Mouse (Mus musculus): ENCODE data around the gene Jmy.
A peak's percentile ranks its signal among the peaks of the same experiment; 100 is the strongest.
"Not testable (repeated sequence)": the region's sequence is repeated elsewhere in the genome, so short reads cannot be mapped to it uniquely, and the experiment has no call there.

The Jmy gene

DNA sequence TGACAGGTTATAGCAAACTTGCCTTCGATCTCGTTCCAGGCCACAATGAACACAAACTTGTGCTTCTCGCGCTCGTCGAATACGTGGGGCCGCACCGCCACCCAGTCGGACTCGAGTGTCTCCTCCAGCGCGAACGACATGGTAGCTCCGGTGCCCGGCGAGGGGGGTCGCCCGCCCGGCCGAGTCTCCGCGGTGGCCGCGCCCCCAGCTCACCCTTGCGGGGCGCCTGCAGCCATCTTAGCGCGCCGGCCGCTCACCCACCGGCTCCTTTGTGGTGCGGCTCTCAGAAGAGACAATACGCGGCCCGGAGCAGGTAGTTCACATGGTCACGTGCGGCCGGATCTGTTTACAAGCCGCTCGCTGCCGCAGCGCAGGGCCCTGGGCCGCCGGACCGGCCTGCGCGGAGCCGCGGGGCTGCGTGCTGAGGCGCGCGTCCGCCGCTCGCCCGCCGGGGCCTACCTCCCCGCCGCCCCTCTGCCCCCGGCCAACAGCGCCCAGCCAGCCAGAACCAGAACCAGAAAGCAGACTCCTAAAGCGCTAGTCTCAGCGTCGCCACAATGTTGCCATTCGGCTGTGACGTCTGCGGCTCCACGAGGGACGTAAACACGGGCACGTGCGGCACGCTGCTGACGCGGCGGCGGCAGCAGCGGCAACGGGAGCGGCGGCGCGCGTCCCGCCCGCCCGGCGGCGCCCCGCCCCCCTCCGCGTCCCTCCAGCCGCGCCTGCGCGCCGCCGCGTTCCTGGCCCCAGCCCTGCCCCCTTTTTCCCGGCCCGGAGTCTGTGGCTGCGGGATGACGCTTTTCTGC, at the start of gene Jmy:
TSS of gene Jmy (minus strand) at position 642 of the 806 bp plus-strand sequence.
- DNase-seq (ENCODE audit: low read depth, low spot score) = peak; percentile 93

DNA sequence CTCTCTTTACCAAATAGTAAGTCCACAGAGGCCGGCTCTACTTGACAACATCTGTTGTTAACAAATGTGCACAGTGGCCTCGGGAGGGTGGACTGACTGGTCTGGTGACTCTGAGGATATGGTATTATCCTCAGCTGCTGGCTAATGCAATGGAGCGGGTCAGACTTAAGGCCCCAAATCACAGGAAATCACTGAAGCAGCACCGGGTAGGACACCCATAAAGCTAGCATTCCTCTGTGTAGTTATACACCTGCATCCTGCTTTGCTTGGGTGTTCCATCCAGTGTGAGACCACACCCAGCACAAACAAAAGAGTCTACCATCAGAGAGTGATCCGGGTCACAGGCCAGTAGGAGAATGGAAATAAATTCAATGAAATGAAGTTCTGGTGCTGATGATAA, 48.0 kb upstream of the Jmy start:
- DNase-seq (ENCODE audit: low read depth, low spot score) = peak; percentile 24

DNA sequence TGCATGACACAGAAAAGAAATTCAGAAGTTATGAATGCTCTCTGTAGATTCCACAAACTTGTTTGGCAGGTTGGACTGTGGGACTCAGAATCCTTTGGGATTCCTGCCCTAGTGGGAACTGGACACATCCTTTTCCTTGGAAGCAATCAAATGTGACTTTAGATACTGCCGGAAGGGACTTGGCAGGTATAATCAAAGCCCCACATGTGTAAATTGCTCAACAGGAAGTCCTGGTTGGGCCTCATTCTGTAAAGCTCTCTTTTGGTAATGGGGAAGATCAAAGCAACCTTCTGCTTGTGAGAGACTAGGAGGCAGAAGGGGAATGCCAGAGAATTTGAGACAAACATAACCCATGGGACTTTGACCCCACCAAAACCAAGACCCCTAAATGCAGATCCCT, 46.4 kb upstream of the Jmy start:
- DNase-seq (ENCODE audit: low read depth, low spot score) = no peak

DNA sequence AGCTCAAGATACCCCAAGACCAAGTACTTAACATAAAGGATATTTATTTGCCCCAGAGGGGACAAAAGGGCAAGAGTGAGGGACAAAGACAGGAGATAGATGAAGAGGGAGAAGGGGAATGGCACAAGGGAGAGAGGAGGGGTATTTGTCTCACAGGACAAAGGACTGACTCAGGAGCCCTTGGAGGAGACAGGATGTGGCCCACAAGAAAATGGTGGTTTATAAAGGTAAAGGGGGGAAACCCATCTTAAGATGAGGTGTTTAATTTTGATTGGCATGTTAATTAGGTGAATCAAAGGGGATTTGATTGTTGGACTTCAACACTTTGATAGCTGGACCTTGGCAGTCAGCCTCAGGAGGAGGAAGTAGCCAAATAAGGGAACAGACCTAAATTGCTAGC, 44.7 kb upstream of the Jmy start:
- no peak for DNase-seq (ENCODE audit: low read depth, low spot score)

DNA sequence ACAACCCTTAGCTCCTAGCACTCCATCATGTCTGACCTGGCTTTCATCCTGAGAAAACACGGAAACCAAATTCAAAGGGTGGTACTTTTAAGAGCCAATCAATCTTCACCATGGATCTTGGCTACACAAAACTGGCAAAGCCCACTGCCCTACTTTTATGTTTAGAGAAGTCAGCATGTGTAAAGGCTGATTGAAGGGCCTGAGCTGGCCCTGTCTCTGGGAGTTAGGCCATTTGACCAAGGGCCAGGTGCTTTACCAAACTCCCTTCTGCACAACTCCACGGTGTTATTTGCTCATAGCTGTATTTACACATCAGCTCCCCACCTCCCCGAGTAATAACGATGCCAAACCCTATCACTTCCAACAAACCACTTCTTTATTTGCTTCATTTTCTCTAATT, 39.7 kb upstream of the Jmy start:
- DNase-seq (ENCODE audit: low read depth, low spot score) = no peak

DNA sequence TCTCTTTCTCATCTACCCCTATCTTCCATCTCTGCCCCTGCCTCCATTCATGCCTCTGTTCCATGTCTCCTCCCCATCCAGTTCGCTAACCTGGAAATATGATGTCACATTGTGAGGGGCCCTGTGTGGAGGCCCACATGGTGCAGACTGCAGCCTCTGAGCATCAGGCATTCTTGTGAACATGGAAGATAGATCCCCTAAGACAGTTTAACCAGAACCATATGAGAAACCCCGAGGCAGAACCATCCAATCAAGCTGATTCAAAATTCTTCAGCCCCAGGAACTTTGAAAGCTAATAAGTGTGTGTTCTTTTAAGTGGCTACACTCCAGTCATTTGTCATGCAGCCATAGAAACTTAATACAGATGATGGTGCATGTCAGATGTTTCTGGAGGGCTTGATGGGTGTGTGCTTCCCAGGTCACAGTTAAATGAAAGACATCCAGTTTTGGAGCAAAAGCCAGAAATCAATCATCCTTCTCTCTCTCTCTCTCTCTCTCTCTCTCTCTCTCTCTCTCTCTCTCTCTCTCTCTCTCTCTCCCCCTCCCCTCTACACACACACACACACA, 19.2 kb upstream of the Jmy start:
- no peak for DNase-seq (ENCODE audit: low read depth, low spot score)

DNA sequence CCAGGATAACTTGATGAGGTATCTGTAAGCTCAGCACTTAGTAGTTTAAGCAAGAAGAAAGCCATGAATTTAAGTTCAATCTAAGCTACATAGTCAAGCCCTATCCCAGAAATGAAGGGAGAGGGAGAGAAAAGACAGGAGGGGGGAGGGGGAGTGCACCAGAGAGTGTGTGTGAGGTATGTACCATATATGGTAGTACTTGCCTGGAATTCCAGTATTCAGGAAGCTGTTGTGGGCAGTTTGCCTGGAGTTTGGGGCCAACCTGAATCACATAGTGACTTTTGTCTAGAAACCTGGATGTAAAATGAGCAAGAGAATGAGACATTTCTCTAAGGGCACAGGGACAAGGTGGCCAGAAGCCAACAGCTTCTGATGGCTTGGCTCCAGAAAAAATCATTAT, 17.6 kb upstream of the Jmy start:
- DNase-seq (ENCODE audit: low read depth, low spot score) = no peak

DNA sequence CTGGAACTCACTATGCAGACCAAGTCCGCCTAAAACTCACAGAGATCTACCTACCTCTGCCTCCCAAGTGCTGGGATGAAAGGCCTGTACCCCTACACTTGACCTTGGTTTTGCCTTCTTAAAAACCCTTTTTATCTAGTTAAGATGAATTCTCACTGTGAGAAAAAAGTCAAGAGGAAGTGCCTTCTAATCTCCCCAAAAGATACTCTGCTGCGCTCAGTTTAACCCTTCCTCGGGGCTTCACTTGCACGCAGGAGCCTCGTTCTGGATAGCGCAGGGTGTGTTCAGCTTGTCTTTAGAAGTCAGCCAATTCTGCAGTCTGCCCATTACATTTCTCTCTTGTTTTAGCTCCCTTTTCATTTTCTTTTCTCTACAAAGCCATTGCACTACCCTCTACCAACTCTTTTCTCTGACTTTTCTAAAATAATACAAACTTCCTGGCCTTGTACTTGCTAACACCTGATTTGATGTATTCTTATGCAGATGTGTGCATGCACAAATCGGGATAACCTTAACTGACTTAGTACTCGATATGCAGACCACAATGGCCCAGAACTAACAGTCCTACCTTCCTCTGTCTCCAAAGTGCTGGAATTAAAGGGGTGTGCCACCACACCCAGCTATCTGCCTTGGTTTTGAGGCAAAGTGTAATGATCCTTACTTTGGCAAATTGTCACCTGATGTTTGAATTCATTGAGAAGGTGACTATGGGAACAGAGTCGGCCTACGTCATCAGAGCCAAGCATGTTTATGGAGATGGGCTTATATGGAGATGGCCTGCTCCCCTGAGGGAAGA, 14.6 kb upstream of the Jmy start:
- DNase-seq (ENCODE audit: low read depth, low spot score) = peak; percentile 54

DNA sequence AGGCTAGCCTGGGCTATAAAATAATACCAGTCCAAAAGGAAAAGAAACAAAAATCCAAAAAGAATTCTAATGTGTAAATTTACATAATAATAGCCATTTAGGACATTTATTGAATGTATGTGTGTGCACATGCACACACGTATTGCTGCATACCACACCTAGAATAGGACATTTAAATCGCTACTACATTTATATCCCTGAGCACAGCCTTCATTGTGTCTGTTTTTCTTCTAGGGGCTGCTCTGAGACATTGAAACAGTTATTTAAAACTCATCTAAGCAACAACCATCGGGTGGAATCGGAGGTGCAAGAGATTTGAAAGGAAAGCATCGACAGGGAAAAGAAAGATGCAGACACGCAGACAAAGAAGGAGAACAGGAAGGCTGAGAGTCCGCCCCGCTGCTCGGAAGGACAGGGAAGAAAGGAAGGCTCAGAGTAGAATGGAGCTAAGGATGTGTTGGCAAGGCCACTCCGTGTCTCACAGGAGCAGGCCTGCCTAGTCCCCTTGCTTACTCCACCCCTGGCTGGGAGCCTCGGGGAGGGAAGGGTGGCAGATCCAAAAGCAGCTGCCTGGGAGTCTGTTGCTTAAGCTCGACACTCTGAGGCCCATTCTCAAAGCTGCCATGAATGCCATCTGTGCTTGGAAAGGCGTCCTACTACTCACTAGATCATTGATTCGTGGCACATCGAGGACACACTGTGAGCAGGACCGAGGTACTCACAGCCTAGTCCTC, 11.0 kb upstream of the Jmy start:
- no peak for DNase-seq (ENCODE audit: low read depth, low spot score)

DNA sequence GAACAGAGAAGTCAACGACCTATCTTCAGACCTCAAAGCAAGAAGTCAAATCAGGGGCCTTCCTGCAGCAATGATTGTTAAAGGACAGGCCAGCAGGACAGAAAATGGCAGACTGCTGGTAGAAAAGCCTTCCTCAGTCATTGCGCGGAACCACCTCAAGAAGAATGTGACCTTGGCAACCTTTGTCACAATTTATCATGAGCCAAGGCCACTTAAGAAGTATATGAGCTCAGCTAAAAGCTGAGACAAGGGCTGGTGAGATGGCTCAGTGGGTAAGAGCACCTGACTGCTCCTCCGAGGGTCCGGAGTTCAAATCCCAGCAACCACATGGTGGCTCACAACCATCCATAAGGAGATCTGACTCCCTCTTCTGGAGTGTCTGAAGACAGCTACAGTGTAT, 7.3 kb upstream of the Jmy start:
- not testable (repeated sequence) for DNase-seq (ENCODE audit: low read depth, low spot score)

DNA sequence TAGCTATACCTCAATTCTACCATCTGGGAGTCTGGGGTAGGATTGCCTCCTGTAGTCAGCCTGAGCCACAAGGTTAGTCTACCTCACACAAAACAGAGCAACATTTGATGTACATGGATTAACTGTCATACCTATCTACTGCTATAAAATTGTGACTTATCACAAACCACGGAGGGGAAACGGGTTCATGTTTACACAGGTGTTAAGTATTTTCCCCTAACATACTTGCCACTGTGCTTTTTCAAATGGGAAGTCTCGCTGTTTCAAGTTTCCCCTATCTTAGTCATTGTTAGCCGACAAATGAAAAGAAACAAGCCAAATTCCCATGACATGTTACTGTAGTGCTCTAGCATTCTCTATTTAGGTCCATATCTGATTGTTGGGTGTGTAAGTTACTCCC, 2.1 kb upstream of the Jmy start:
- no peak for DNase-seq (ENCODE audit: low read depth, low spot score)

DNA sequence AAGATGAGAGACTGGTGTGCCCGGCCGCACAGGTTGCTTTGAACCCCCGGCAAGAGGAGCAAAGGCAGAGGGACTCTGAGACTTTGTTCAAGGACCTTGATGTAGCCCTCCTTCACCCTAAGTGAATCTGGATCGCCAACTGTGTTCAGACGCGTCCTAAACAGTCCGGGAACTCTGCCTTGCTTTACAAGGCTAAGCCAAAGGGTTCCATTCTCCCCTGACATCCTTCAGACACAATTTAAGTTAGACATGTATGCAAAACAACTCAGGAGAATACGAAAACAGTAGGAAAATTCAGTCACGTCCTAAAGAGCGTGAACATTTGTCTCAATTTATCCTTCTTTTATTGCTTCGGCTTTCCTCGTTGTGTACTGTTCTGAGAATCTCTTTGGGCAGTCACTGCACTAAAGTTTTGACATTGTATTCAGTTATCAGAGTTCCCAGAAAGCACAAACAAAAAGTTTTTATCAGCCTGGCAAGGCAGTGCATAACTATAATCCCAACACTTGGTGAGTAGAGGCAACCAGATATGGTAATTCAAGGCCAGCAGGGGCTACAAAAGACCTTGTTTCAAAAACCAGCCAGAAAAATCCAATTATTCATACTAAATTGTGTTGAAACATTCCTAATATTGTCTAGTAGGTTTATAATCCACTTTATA, 495 bp upstream of the Jmy start:
- DNase-seq (ENCODE audit: low read depth, low spot score) = no peak

DNA sequence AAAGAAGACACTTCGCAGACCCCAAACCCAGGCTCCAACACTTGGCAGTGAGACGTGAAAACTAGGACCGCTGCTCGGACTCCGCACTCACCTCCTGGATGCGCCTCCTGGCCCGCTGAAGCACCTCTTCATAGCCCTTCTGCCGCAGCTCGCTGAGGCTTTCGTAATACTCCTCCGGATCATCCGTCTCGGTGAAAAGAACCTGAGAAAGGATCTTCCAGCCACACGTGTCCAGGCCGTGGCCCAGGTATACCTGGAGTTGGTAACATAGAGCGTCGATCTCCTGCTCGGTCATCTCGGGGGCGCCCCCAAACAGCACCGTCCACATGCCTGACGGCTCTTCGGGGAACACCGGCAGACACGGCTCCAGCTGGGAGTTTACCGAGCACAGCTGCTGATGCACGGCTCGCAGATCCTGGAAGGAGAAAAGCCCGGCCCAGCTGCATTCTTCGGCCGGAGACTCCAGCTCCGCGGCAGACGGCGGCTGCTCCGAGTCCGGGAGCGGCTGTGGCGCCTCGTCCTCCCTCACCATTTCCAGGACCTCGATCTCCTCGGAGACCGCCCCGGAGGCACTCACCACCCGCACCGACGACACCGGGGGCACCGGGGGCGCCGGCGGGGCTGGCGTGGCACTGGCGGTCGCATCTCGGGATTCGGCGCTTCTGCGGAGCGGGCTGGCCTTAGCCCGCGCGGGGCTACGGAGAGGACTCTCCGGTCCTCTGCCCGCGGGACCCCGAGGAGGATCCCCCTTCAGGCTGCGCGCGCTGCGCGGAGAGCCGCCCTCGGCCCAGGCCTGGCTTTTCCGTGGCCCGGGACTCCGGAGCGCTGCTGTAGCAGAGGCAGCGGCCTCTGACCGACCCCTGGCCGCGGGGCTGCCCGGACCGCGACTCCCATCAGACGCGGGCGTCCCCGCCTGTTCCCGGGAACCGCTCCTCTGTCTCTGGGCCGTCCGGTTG, 1.1 kb downstream of the Jmy start:
- DNase-seq (ENCODE audit: low read depth, low spot score) = peak; percentile 61

DNA sequence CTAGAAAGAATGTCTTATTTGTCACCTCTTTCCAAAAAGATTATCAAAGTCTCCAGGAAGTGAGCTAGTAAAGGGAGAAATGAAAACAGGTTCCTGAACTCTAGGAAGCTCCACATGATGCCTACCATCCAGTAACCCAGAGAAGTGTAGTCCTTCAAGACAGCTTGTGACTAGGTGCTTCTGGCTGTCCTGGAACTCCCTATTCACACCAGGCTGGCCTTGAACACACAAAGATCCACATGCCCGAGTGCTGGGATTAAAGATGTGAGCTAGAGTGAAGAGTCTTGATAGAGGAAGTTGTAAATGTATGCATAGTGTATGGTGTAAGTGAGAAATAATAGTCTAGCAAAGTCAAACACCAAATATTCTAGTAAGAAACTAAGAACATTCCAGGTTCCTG, 2.6 kb downstream of the Jmy start:
- DNase-seq (ENCODE audit: low read depth, low spot score) = no peak

DNA sequence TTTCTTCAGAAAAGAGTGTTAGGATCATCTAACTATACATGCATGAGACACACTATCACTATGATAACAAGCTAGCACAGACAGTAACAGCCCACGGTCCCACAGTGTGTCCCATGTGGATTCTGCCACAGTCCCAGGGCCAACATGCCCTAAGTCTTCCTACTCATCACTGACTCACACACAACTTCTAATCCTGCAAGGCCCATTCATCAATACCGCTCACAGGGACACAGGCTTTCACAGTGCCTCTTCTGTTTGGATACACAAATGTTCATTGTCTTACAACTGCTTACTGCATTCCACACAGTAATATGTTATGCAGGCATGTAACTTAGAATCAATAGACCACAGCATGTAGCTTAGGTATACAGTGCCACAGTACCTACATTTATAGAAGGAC, 11.1 kb downstream of the Jmy start:
- no peak for DNase-seq (ENCODE audit: low read depth, low spot score)

DNA sequence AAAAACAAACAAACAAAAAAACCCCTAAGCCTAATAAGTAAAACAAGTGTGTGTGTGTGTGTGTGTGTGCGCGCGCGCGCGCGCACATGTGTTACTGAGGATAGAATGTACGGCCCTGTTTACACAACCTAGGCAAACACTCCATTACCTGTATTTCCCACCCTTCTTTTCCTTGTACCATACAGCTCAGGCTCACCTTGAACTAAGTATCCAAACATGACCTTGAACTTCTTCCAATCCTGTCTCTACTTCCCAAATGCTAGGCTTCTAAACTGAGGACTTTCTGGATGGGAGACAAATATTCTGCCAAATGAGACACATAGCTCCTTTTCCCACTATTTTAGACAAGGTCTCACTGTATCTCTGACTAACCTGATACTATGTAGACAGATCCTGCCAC, 11.9 kb downstream of the Jmy start:
- no peak for DNase-seq (ENCODE audit: low read depth, low spot score)

DNA sequence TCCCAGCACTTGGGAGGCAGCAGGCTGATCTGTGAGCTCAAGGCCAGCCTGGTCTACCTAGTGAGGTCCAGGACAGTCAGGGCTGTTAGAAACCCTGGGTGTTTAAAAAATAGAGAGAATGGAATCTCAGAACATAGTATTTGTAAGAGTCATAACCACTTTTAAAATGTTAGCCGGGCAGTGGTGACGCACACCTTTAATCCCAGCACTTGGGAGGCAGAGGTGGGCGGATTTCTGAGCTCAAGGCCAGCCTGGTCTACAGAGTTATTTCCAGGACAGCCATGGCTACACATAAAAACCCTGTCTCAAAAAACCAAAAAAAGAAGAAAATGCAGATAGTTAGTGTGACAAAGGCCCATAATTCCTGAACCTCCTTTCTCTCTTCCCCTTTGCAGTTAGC, 15.3 kb downstream of the Jmy start:
- no peak for DNase-seq (ENCODE audit: low read depth, low spot score)

DNA sequence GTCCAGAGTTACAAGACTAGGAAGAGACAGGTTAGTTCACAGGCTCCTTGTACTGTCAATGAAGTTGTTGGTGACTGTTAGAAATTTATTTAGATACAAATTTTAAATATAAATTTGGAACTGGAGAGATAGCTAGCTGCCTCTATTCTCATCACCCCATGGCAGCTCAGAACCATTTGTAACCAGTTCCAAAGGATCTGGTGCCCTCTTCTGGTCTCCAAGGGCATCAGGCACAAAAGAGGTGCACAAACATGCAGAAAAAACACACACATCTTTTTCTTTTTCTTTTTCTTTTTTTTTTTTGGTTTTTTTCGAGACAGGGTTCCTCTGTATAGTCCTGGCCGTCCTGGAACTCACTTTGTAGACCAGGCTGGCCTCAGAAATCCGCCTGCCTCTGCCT, 18.5 kb downstream of the Jmy start:
- DNase-seq (ENCODE audit: low read depth, low spot score) = peak; percentile 28

DNA sequence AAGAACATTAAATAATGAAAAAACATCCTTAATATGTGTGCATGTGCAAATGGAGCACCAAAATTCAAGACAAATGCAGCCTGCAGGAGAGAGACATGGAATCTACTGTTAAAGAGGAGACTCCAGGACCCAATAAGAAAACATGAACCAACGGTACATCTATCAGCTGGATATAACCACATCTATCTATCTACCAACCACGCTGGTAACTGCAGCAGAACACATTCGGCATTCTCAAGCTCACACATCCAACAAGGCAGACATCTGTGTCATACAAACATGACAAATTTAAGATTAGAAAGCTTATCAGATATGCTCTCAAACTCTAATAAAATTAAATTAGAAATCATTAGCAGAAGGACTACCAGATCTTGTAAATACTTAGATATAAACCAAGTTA, 21.3 kb downstream of the Jmy start:
- DNase-seq (ENCODE audit: low read depth, low spot score) = no peak

DNA sequence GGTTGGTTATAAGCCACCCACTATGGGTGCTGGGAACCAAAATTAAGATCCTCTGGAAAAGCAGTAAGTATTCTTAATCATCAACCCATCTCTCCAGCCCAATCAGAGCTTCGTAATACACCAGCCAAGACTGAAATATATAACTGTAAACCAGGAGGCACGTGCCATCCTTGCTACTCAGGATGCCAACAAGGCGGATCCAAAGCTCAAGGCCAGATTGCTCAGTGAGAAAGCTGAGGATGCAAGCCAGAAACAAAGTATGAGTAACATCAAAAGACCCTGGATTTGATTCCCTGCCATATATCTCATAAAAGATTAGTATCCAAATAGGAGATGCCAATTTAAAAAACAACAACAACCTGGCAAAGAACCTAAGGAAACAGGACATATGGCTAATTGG, 31.3 kb downstream of the Jmy start:
- no peak for DNase-seq (ENCODE audit: low read depth, low spot score)

Data from ZHBTc4 (cell line).